Mouse (Mus musculus) spleen, adult 2 months (tissue): ENCODE measurements around the gene Tnfrsf25.

Source experiments
- CTCF ChIP-seq: fragments of 200-500 bp; IDR thresholded peaks from 2 replicates; pipeline ENCODE4 v1.5.1; 2011; ENCODE audit warnings: mild to moderate bottlenecking, inconsistent platforms; ENCODE audit not compliant: insufficient read depth, insufficient read length, insufficient replicate concordance; ENCODE audit errors: extremely low read depth
- POLR2A ChIP-seq: fragments of 200-500 bp; IDR thresholded peaks from 2 replicates; pipeline ENCODE4 v1.6.1; 2011; ENCODE audit warnings: low read depth, low read length, inconsistent platforms

- TF ChIP-seq CTCF: no peak
- no peak for TF ChIP-seq POLR2A
Measured at GRCm38 (mm10) chr4:152143632-152144031, 27.9 kb downstream of the Tnfrsf25 start.
